Mouse (Mus musculus) layer of hippocampus, adult 11-12 months (tissue): ENCODE measurements around the gene Ccdc85c.

Experiments
- DNase-seq: peaks from one replicate; pipeline ENCODE4 v3.0.0; 2022; ENCODE audit warnings: low spot score

Ccdc85c gene

DNA sequence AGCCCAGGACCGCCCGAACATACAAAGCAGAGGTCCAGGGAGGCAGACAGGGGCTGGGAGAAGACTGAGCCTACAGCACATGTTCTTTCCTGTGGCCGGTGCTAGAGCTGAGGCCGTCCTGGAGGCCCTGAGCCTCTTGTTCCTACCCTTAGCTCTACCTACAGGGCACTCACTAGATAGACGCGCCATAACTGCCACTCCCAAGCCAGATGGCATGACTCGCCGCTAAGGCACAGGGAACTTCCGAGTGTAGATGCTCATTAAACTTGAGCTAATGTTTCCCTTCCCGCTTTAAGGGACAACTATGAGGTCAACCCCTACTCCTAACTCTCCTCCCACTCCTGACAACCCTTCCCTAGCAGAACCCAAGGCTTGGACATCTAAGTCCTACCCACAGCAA, 6.3 kb downstream of the Ccdc85c start:
- no peak for DNase-seq

DNA sequence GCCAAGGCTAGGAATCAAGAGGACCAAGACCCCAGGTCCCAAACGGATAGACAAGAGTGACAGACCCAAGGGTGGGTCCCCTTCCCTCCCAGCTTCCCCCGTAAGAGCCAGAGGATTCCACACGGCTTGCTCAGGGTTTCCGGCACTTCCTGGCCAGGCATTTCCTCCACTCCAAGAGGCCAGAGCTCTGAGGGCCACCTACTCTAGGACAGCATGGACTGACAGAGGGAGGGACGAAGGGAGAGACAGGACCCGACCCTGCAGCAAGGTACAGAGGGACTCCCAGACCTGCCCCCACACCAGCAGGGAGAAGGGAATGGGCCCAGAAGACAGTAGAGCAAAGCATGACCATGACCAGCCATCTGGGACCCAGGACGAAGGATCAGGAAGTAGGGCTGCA, 7.6 kb downstream of the Ccdc85c start:
- no peak for DNase-seq

DNA sequence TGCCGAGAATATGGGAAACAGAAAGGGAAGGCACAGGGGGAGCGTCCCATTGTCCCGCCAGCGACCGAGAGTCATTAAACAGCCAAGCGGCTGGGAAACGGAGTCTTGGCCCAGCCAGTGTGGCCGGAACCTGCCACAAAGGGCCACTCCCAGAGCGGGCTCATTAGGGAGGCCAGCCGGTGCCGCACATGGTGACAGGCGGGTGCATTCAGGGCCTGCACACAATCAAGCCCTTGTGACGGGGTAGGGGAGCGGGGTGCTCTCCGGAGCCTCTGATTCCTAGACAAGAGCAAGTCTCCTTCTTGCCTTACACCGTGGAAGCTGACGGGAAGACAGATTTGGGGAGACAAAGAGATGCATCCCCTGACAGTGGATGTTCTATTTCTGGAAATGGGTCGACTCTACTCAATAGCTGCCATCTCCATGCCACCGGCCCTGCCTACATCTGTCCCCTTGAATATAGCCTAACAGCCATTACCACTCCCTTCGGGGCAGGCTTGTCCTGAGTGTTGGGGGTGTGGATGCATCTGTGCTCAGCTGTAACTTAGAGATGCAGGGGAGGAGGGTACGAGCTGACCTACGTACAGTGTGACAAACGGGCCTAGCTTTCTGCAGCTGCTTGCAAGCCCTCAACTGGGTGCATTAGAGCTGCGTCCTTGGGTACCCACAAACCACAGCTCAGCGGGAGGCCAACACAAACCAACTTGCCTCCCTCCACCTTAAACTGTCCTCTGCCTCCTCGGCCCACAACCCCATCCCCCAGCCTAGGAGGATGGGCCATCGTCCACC, 9.2 kb downstream of the Ccdc85c start:
- DNase-seq, result no peak

DNA sequence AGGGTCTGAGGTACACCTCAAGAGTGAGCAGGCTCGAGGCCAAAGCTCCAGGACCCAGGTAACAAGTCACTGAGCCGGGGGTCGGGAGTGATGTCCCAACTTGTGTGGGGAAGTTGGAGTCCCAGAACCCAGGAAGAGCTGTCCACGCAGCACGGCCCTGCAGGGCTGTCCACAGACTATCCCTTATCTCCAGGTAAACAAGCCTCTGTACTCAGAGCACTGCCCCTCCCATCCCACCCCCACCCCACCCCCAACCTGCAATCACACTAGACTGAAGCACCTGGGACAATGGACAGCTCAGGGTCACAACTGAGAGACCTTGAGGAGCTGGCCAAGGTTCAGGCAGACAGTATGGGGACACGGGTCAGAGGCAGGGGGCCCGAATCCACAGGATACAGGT, 10.3 kb downstream of the Ccdc85c start:
- no peak for DNase-seq

DNA sequence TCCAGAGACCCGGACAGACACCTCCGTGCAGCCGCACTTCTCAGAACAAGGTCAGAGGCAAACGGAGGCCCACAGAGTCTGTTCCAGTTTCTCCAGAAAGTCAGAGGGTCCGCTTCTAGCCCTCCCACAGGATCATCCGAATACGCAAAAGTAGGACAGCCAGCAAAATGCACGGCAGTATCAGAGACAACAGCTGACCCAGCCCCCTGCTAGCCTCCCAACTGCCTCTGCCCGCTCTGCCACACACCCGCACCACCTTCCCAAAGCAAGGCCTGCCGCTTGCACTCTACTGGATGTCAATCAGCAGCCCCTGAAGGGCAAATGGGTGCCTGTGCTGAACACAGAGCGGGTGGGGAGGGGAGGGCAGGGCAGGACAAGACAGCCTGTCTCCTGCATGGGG, 14.3 kb downstream of the Ccdc85c start:
- no peak for DNase-seq

DNA sequence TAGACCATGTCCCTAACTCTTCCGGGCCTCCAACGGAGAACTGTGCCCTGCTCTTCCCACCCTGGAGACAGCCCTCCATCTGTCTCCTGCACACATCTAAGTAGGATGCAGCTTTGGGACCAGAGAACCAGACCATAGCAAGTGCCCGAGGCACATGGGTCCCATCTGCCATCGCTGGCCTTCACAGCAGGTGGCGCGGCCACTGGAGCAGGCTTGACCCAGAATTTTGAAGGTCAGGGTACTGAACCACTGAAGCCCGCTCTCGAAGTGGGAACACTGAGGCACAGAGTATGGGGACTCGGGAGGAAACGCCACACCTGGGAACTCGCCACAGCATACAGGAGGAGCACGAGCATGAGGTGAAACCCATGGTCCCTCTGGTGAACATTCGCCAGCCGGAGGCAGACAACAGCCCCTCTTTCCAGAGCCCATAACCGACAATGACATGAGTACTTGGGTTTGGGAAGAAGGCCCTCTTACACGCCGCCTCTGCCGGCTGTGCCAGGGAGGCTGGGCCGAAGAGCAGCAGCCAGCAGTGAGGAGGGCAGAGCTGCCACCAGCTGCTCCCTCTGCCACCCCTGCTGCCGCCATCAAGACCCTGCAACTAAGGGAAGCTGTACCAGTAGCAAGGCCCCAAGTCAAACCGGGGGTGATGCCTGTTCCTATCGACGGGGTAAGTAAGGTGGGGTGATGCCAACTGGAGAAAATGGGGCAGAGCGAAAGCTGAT, 15.7 kb downstream of the Ccdc85c start:
- no peak for DNase-seq

DNA sequence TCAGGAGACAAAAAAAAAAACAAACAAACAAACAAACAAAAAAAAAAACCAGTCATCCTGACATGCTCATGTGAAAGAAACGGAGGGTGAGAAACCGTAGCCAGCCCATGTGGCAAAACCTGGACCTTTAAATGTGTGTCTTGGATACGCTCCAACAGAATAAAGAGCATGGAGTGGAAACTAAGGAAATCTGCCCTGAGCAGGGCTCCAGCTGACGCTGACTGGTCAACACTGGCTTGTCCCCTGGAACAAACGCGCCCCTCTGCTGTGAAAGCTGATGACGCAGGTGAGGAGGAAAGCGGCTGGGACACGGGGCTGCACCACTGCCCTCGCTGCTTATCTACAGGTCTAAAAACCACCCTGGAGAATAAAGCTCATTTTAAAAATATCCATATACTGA, 18.5 kb downstream of the Ccdc85c start:
- no peak for DNase-seq

DNA sequence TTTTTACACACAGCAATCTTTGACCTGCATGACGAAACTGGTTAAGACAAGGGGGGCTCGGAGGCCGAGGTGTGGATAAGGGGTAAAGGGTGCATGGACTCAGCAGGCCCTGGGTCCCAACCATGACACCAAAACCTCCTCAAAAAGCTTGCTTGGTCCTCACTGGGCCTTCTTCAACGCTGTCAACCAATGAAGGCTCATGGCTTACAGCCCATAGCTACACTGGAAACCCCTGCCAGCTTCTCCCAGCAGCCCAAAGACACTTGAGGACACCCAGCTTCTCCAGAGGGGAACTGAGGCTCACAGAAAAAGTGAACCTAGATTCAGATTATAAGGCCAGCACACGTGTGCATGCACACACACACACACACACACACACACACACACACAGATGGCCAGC, 19.3 kb downstream of the Ccdc85c start:
- no peak for DNase-seq

DNA sequence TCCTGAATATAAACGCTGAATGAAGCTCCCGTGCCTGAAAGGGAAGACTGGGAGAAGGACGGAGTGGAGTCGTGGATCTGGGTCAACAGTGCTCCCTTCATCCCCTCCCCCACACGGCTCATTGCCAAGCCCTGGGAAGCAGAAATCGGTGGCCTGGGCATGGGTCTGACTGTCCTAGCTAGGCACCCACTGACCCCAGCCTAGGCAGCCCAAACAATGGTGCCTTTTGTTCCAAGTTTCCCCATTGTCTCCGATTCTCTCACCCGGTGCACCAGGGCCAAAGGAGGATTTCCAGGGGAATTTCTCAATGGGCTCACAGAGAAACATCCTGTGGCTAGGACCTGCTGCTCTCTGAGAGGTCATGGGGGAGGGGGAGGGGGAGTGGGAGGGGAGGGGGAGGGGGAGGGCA, 19.7 kb downstream of the Ccdc85c start:
- DNase-seq, result peak; percentile 53

DNA sequence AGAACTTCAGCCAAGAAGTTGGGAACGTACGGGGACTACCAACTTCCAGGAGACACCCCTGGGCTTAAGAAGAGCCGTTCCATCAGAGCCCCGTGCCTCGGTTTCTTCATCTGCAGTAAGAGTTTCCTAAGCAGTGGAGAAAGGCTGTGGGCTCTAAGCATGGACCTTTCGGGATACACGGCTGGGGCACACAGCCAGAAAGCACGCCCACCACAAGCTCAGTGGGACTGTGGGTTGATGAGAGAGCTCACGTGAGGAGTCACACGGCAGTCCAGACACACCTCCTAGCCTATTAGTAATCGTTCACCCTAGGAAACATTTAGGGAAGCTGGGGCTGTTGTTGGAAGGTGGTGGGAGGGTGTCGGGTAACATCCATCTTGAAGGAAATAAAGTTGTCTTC, 22.2 kb downstream of the Ccdc85c start:
- DNase-seq, result no peak

DNA sequence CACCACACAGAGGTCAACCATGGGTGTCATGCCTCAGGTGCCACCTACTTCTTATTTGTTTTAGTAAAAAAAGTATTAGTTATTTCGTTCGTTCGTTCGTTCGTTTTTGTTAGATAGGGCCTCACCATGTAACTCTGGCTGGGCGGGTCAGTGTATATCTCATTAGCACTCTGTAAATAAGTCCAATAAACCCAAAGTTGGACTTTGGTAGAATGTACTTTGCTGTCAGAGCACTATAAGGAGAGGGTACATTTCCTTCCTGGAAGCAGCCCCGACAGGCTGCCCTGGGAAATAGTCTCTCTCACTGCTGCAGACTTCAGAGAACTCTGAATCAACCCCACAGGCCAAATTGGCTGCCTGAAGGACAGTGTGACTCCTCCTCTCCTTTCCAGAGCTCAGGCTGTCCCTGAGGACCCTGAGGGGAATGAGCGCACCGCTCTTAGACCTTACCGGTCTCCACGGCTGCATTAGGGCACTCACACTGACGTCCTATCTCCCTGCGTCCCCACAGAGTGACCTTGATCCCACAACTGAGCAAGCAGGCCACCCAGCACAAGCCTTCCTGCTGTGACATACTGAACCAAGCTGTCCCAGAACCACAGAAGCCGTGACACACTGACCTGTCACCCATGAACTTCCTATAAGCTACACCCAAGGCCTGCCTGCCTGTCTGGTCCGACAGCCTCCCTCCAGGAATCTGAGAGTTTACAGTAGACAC, 23.2 kb downstream of the Ccdc85c start:
- DNase-seq, result no peak

DNA sequence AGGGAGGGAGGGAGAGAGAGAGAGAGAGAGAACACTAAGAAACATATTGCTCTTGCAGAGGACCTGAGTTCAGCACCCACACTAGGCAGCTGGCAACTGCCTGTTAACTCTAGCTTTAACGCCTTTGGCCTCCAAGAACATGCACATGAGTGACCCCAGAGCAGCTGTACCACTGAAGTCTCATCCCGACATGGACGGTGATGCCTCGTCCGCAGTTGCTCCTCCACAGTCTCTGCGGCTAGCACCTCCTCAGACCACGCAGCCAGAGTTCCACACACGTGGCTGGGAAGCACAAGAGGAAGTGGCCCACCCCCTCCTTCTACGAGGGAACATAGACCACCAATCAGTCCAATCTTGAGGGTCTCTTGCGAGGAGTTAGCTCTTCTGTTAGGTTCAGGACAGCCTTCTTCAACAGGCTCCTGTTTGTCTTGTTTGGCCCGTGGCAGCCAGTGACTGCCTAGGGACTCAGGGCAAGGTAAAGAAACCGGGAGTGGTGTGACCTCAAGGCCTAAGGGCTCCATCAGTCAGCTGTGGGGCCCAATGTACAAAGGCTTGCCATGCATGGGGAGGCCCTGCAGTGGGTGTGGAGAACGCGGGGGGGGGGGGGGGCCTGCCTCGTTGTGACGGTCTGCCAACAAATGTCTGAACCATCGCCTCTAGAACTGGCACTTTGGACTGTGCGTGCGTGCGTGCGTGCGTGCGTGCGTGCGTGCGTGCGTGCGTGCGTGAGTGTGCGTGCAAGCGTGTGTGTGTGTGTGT, 24.0 kb downstream of the Ccdc85c start:
- DNase-seq, result no peak

DNA sequence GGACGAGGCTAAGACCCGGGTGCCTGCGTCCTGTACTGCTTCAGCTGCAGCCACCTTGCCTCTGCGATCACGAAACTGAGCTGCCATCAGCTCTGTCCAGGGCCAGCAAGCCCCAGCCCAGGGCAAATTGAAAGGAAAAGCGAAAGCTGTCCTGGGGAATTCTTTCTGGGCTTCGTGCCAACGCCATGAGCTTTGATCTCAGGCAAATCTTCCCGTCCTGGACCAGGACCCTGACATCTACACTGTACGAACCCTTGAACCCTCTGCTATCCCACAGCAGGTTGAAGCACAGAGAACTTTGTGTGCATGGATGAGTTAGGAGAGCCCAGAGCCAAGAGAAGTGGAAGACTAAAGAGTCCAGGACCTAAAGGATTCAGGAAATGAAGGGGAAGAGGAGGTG, 25.7 kb downstream of the Ccdc85c start:
- DNase-seq, result no peak

DNA sequence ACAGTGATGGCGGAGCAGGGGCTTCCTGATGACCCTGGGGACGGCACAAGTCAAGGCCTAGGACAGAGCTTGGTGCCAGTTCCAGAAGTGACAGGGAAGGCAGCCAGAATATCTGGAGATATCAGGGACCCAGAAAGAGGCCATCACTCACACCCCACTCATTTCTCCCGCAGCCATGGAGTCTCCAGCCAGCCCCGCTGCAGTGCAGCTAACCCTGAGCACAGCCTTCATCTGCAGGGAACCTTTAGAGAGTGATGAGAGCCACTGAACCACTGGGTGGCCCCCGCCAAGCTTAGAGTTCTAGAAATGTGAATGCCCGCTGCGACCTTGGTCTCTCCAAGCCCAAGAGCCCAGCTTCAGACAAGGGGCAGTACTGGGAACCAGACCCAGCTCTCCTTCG, 26.2 kb downstream of the Ccdc85c start:
- DNase-seq, result no peak

DNA sequence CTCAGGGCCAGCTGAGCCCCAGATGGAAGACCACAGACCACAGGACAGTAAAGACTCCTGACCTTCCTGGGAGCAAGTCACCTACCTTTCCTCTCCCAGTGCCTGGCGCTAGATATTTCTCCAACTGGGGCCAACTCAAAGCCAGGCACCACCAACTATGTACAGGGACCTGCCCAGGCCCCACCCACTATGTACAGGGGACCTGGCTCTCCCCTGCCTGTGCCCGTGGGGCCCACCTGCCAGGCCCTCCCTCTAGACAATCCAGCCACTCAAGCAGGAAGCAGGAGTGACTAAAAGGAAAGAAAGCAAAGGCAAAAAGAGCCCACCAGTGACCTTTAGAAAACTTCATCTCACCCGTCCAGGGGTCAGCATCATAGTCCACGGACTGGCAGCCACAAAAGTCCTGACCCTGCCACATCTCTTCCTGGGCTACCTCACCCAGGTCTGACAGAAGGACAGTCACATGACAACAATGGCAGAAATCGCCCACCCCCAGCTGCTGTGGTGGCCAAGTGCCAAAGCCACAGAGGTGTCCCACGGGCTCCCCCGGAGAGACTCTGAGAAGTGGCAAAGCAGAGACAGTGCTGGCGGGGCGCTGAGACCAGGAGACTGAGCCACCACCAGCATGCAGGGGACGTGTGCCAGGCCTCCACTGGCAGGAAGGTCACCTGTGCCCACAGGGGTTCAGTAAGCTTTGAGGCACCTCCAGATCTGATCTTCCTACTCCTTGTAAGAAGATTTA, 28.3 kb downstream of the Ccdc85c start:
- DNase-seq, result no peak

DNA sequence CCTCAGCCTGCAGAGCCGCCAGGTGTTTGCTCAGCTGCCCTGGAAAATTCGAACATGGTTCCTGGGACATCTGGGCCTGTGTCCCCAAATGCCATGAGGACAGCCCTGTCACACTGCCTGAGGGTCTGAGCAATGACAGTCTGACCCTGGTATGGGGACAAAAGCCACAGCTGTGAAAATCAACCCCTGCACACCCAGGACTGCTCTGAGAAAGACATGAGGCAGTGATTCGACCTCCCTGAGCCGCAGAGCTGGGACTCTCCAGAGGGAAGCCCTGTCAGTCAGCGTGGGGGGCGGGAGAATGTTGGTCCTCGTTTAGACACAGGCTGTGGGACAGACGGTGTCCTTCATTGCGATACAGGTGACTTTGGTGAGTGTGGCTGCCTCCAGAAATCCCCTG, 29.6 kb downstream of the Ccdc85c start:
- no peak for DNase-seq

DNA sequence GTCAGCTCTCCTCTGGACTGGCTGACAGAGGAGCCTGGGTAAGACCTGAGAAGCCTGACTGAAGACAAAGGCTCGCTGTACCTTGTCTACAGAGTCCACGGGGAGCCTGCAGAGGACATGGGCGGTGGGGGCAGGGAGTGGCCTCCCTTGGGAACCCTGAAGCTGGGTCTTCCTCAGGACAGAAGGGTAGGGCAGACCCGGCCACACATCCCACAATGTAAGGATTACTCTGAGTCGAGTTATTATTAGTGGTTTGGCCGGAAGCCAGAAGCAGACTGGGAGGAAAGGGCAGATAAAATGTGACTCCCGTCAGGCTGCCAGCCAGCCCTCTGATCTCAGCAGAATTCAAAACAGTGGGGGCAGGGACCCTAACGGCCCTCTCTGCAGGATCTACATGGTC, 30.4 kb downstream of the Ccdc85c start:
- DNase-seq, result no peak

DNA sequence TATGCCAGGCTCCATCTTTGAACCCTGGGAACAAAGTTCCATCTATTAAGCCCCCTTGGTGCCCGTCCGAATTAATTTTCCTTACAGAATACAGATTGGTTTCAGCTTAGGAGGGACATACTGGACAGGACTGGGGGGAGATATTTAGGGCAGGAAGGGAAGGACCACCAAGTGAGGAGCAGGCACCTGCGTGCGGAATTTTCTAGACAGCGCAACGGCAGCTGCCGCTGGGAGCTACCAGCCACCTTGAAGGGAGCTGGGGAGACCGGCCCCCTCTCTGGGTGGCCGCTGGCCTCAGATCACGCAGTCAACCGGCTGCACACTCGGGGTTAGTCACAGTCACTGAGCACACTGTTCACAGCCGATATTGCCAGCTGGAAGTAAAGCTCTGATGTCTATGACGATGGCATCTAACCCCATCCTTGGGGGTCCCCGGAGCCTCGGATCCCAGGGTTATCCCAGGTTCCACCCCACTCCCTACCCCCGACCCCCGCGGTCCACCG, 32.9 kb downstream of the Ccdc85c start:
- DNase-seq, result no peak

DNA sequence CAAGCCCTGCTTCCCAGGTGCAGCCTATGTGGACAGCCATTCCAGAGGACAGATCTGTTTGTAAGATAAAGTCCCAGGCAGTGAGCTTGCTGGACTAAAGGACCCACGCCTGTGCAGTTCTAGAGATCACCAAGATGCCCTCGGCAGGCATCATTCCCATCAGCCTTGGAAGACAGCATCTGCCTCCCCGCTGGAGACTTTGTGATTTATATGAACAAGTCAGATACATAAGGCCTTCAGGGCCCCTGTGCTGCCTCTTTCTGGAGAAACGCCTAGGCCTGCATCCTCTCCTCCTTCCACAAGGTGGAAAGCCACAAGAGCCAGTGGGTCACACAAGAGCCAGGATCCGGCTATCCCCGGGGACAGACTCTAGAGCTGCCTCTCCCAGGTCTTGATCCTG, 33.6 kb downstream of the Ccdc85c start:
- no peak for DNase-seq

DNA sequence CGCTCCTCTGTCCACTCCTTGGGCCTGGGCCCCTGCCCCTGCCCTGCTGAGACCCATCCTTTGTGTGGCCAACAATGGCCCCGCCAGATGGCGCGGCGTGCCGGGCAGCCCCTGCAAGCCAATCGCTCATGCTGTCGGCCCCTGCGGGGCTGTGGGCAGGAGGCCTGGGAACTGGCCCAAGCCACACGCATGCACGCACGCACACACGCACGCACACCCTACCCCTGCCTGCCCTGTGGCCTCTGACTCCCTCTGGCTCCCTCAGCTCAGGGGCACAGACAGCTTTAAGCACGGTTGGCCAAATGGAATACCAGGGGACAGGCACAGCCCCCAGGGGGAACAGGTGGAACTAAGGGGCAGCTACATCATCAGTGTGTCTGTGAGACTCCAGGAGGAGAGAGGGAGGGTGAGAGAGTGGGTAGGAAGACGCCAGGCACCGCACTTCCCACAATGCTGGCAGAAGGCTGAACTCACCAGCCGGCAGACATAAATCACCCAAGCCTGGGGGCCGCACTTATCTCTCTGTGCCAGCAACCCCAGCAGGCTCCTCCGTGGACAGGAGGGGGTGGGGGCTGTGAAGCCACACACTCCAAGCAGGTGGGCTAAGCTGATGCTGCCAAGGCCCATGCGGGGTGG, 34.2 kb downstream of the Ccdc85c start:
- DNase-seq, result peak; percentile 51

DNA sequence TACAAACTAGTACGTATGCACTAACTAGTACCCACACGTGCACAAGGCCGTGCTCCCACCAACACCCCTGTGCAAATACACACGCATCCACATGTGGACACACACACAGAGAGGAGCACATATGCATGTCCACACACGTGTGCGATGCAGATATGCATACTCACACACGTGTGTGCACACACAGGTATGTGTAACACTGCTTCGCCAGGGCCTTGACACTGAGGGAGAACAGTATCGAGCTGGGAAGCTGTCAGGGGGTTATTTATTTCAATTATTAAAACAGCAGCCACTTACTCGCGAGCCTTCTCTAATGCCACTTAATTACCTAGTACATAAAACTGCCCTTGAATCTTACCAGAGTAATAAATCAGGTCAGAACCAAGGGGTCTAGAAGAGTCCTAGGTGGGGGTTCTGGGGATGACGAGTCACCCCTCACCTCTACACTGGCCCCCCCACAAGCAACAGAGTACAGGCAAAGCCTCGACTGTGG, 34.8 kb downstream of the Ccdc85c start:
- DNase-seq, result no peak
